Mouse (Mus musculus) G1E (cell line): Measurements from ENCODE around the gene Runx1. TPM values are rescaled to one million over a fixed set of nuclear protein-coding genes. Genes with fewer than 3 reads are reported as not detected.

ENCODE experiments used
- ATAC-seq: 2 replicates; pipeline ENCODE4 v1.8.0; 2016; ENCODE audit warnings: mild to moderate bottlenecking; ENCODE audit not compliant: insufficient number of reproducible peaks, poor library complexity, low FRiP score, severe bottlenecking; ENCODE audit errors: extremely low read depth
- DNase-seq: peaks from one replicate; pipeline ENCODE4 v3.0.0; 2012; ENCODE audit warnings: low spot score
- H3K27me3 ChIP-seq: 2 replicates; pipeline ENCODE4 v1.6.1; 2012; ENCODE audit warnings: mild to moderate bottlenecking, low read length, inconsistent platforms; ENCODE audit not compliant: insufficient read depth
- H3K36me3 ChIP-seq: replicated peaks from 2 replicates; pipeline ENCODE3; 2012; ENCODE audit warnings: mild to moderate bottlenecking, inconsistent platforms
- H3K4me1 ChIP-seq: 2 replicates; pipeline ENCODE4 v1.6.1; 2012; ENCODE audit warnings: low read depth, low read length, inconsistent platforms, mixed read lengths; ENCODE audit not compliant: insufficient read depth
- H3K4me3 ChIP-seq: 2 replicates; pipeline ENCODE4 v1.5.1; 2012; ENCODE audit warnings: low read depth, mild to moderate bottlenecking, inconsistent platforms, low read length, moderate library complexity, mixed read lengths
- H3K9me3 ChIP-seq: replicated peaks from 2 replicates; pipeline ENCODE4 v1.6.1; 2012; ENCODE audit warnings: inconsistent platforms
- CTCF ChIP-seq: IDR thresholded peaks from 2 replicates; pipeline ENCODE4 v1.5.1; 2012; ENCODE audit warnings: low read depth, low read length, inconsistent platforms, mixed read lengths
- GATA1 ChIP-seq: IDR thresholded peaks from 2 replicates; pipeline ENCODE4 v1.6.1; 2012; ENCODE audit warnings: borderline replicate concordance, low read length, inconsistent platforms, mixed read lengths
- GATA2 ChIP-seq: IDR thresholded peaks from 2 replicates; pipeline ENCODE4 v1.6.1; 2012; ENCODE audit warnings: low read depth, low read length, inconsistent platforms, borderline replicate concordance
- POLR2AphosphoS5 ChIP-seq: IDR thresholded peaks from 2 replicates; pipeline ENCODE4 v1.6.1; 2012; ENCODE audit warnings: low read depth, low read length, inconsistent platforms; ENCODE audit not compliant: insufficient replicate concordance
- TAL1 ChIP-seq: conservative IDR thresholded peaks from 2 replicates; pipeline ENCODE4 v1.6.1; 2012; ENCODE audit warnings: low read depth, low read length, inconsistent platforms, mixed read lengths
- polyA plus RNA-seq: library from polyadenylated mRNA; stranded (reverse); fragments of >175 nt; gene quantifications from 2 replicates; pipeline ENCODE4 v1.2.3, GENCODE M21; 2012
- total RNA-seq, 2 experiments: library from RNA; stranded (forward) in 1 of 2; stranded (reverse) in 1 of 2; fragments of 200-1000 nt in 1 of 2; fragments of >200 nt in 1 of 2; fragmentation: Nextera tagmentation in 1 of 2; gene quantifications; 2 replicates each; pipeline ENCODE4 v1.2.3; 2014 to 2017

The Runx1 gene
- total and polyA plus RNA-seq, 3 experiments: 36.1 to 213 (median 158) TPM

GRCm38 (mm10) chr16:92823381-92823862, 2.5 kb downstream of the Runx1 start:
- peaks cover 53% of the 10 kb centered on the region for H3K36me3 ChIP-seq
- TF ChIP-seq CTCF (no peak), TAL1 (no peak), GATA1 (no peak), POLR2AphosphoS5 (no peak), GATA2 (no peak)
- no peaks in the 10 kb centered on the region for H3K27me3 ChIP-seq
- no peak for ATAC-seq
- DNase-seq: no peak
- H3K4me3 ChIP-seq: peak overlapping the region; percentile 78; the same call in 1 of the 2 replicates
- peaks cover 87% of the 10 kb centered on the region for H3K4me1 ChIP-seq
- no peaks in the 10 kb centered on the region for H3K9me3 ChIP-seq

GRCm38 (mm10) chr16:92822676-92823075, 3.3 kb downstream of the Runx1 start:
- ATAC-seq (no peak), DNase-seq (no peak)
- peaks cover 60% of the 10 kb centered on the region for H3K36me3 ChIP-seq
- peaks cover 87% of the 10 kb centered on the region for H3K4me1 ChIP-seq
- H3K9me3 ChIP-seq: no peaks in the 10 kb centered on the region
- TF ChIP-seq GATA2: no peak
- no peak for TF ChIP-seq CTCF
- TF ChIP-seq TAL1: no peak
- TF ChIP-seq POLR2AphosphoS5: no peak
- no peak for TF ChIP-seq GATA1
- H3K4me3 ChIP-seq: peak overlapping the region; percentile 78
- H3K27me3 ChIP-seq: no peaks in the 10 kb centered on the region

- ATAC-seq (peak; percentile 70), DNase-seq (peak; percentile 60)
- Histone ChIP-seq H3K36me3 (peaks cover 66% of the 10 kb centered on the region), H3K27me3 (no peaks in the 10 kb centered on the region; the same call in 1 of the 2 replicates), H3K9me3 (no peaks in the 10 kb centered on the region), H3K4me3 (peak overlapping the region; percentile 64; the same call in 1 of the 2 replicates), H3K4me1 (peaks cover 90% of the 10 kb centered on the region)
- TF ChIP-seq TAL1: peak; percentile 97
- TF ChIP-seq GATA1: no peak
- 0 out of 2 replicates have a peak, but pooled peaks have one; percentile 22 for TF ChIP-seq GATA2
Measured at GRCm38 (mm10) chr16:92821938-92822629, 3.9 kb downstream of the Runx1 start.

- peaks cover 90% of the 10 kb centered on the region for H3K4me1 ChIP-seq
- DNase-seq: no peak
- TF ChIP-seq TAL1 (no peak), POLR2AphosphoS5 (no peak), GATA1 (no peak), CTCF (no peak), GATA2 (no peak)
- H3K36me3 ChIP-seq: peaks cover 71% of the 10 kb centered on the region
- no peak for ATAC-seq
- peak overlapping the region; percentile 50; the same call in 1 of the 2 replicates for H3K4me3 ChIP-seq
- H3K27me3 ChIP-seq: no peaks in the 10 kb centered on the region; the same call in 1 of the 2 replicates
- no peaks in the 10 kb centered on the region for H3K9me3 ChIP-seq
Measured at GRCm38 (mm10) chr16:92821596-92821937, 4.4 kb downstream of the Runx1 start.

- Histone ChIP-seq H3K27me3 (no peaks in the 10 kb centered on the region; the same call in 1 of the 2 replicates), H3K36me3 (peaks cover 82% of the 10 kb centered on the region), H3K4me1 (peaks cover 95% of the 10 kb centered on the region), H3K9me3 (no peaks in the 10 kb centered on the region), H3K4me3 (peak overlapping the region; percentile 61; the same call in 1 of the 2 replicates)
- ATAC-seq: no peak
- no peak for TF ChIP-seq POLR2AphosphoS5
- no peak for TF ChIP-seq CTCF
- no peak for TF ChIP-seq GATA2
- no peak for TF ChIP-seq TAL1
- TF ChIP-seq GATA1: no peak
- DNase-seq: no peak
Measured at GRCm38 (mm10) chr16:92820451-92820850, 5.5 kb downstream of the Runx1 start.

- Histone ChIP-seq H3K27me3 (no peaks in the 10 kb centered on the region; the same call in 1 of the 2 replicates), H3K4me1 (peaks cover 97% of the 10 kb centered on the region), H3K4me3 (no peak overlapping the region; the same call in 1 of the 2 replicates), H3K36me3 (peaks cover 91% of the 10 kb centered on the region), H3K9me3 (no peaks in the 10 kb centered on the region)
- no peak for DNase-seq
- TF ChIP-seq CTCF (no peak), GATA2 (no peak), GATA1 (no peak), POLR2AphosphoS5 (no peak), TAL1 (no peak)
- no peak for ATAC-seq
Measured at GRCm38 (mm10) chr16:92818480-92819269, 7.3 kb downstream of the Runx1 start.
